Mouse (Mus musculus): Measurements from ENCODE around the gene Ube3c.

The Ube3c gene

GRCm38 (mm10) chr5:29674305-29674704, 105.3 kb downstream of the Ube3c start:
- no peak for DNase-seq (ENCODE audit: low spot score)

GRCm38 (mm10) chr5:29676445-29676844, 107.4 kb downstream of the Ube3c start:
- DNase-seq (ENCODE audit: low spot score) = no peak

- DNase-seq (ENCODE audit: low spot score) = no peak
These were observed 116.0 kb downstream of the Ube3c start for GRCm38 (mm10) chr5:29685085-29685484.

- no peak for DNase-seq (ENCODE audit: low spot score)
These were observed 118.6 kb downstream of the Ube3c start for GRCm38 (mm10) chr5:29687671-29688070.

GRCm38 (mm10) chr5:29688352-29688751, 119.3 kb downstream of the Ube3c start:
- no peak for DNase-seq (ENCODE audit: low spot score)

- no peak for DNase-seq (ENCODE audit: low spot score)
These were observed 129.5 kb downstream of the Ube3c start for GRCm38 (mm10) chr5:29698493-29698892.

- no peak for DNase-seq (ENCODE audit: low spot score)
These were observed 130.6 kb downstream of the Ube3c start for GRCm38 (mm10) chr5:29699520-29700202.

- no peak for DNase-seq (ENCODE audit: low spot score)
These were observed 138.2 kb downstream of the Ube3c start for GRCm38 (mm10) chr5:29707241-29707640.

GRCm38 (mm10) chr5:29708258-29708657, 139.2 kb downstream of the Ube3c start:
- no peak for DNase-seq (ENCODE audit: low spot score)

GRCm38 (mm10) chr5:29711631-29712030, 142.6 kb downstream of the Ube3c start:
- DNase-seq (ENCODE audit: low spot score) = no peak

- DNase-seq (ENCODE audit: low spot score) = no peak
These were observed 143.9 kb downstream of the Ube3c start for GRCm38 (mm10) chr5:29712906-29713305.

- no peak for DNase-seq (ENCODE audit: low spot score)
These were observed 152.1 kb downstream of the Ube3c start for GRCm38 (mm10) chr5:29721159-29721558.

- DNase-seq (ENCODE audit: low spot score) = no peak
These were observed 156.3 kb downstream of the Ube3c start for GRCm38 (mm10) chr5:29725369-29725768.
